Comparison of ENCODE assay signal across 9 mouse cellular contexts in the genomic region with DNA sequence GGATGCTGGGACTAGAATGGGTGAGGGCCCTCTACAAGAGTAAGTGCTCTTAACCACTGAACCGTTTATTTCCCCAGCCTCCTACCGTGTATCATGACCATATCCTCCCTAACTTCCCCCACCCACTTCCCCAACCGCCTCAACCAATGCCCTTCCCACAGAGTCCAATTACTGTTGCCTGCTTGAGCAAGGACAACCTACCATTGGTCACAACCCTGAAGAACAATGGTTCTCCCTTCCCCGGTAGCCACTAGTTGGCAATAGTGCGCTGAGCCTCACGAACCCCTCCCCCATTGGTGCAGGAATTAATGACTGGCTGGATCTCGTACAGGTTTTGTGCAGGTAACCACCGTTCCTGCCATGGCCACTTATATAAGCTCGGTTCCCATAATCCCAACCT. TPM values are rescaled to one million over a fixed set of nuclear protein-coding genes. Genes with fewer than 3 reads are reported as not detected.
DNase-seq lines count a peak whose midpoint lies in the region; ATAC-seq and TF ChIP-seq lines count a peak whose summit lies in the region.
"Had no signal": no experiment of that assay in that cellular context is flagged by ENCODE, and none has a peak within 500 bp of the region (broad histone marks: within the 10 kb centered on the region; RNA-seq: fewer than 3 reads in every experiment).

No protein-coding gene starts in this region.

- DNase-seq in heart, adult 2 months, result peak in 1 of 2 experiments; percentile 17
- no peak for DNase-seq in heart, postnatal 25 days (ENCODE audit: low spot score)
- DNase-seq in B cell, adult 2 months, result peak; percentile 58 to 63
- peak; percentile 45 for DNase-seq in lung, postnatal 10 days
- DNase-seq in forebrain, postnatal 0 days, result no peak
- DNase-seq in left cerebral cortex, adult 11 months (ENCODE audit: low spot score), result no peak
- no peak for DNase-seq in testis, postnatal 10 days (ENCODE audit: low spot score)

- no peaks in the 10 kb centered on the region for H3K27me3 ChIP-seq in heart, adult 2 months (ENCODE audit: control insufficient read depth, insufficient read depth, low read length)
- no peaks in the 10 kb centered on the region for H3K27me3 ChIP-seq in forebrain, postnatal 0 days (ENCODE audit: insufficient read depth, low read length)
- H3K27me3 ChIP-seq: limb, embryonic 12.5 days had no signal

- TF ChIP-seq EP300 in heart, adult 2 months (IDR thresholded peaks at IDR 0.05; ENCODE audit: insufficient read depth, low read depth, low read length), result no peak

- H3K27ac ChIP-seq in heart, adult 2 months, result no peak overlapping the region
- no peak overlapping the region for H3K27ac ChIP-seq in forebrain, postnatal 0 days (ENCODE audit: low read depth, low read length)
- H3K27ac ChIP-seq: limb, embryonic 12.5 days had no signal

- intact Hi-C loops in heart, adult 2 months (cut with DNase I), result no loop called here
- intact Hi-C loops in heart, postnatal 25 days (cut with DNase I), result no loop called here

- no peaks in the 10 kb centered on the region for H3K9me3 ChIP-seq in forebrain, postnatal 0 days (ENCODE audit: low read length)
- H3K9me3 ChIP-seq: limb, embryonic 12.5 days had no signal

- TF ChIP-seq CTCF in heart, adult 2 months (IDR thresholded peaks at IDR 0.05), result peak; percentile 61
- no peak for TF ChIP-seq CTCF in forebrain, postnatal 0 days (IDR thresholded peaks at IDR 0.05; ENCODE audit: low read depth)

- H3K4me3 ChIP-seq in heart, adult 2 months, result no peak overlapping the region
- no peak overlapping the region for H3K4me3 ChIP-seq in forebrain, postnatal 0 days (ENCODE audit: low read depth, low read length)
- H3K4me3 ChIP-seq: limb, embryonic 12.5 days had no signal

- no peak overlapping the region for H3K9ac ChIP-seq in heart, adult 2 months (ENCODE audit: low read depth, low read length)
- H3K9ac ChIP-seq in forebrain, postnatal 0 days, result no peak overlapping the region
- H3K9ac ChIP-seq: limb, embryonic 12.5 days had no signal

- no peak for TF ChIP-seq POLR2A in heart, adult 2 months (IDR thresholded peaks at IDR 0.05; ENCODE audit: insufficient read depth, low read depth, low read length)

- no peaks in the 10 kb centered on the region for H3K79me2 ChIP-seq in heart, adult 2 months (replicated peaks; ENCODE audit: control insufficient read depth, insufficient read depth, low read length)

- no peaks in the 10 kb centered on the region for H3K36me3 ChIP-seq in heart, adult 2 months (ENCODE audit: control insufficient read depth, insufficient read depth, low read length)
- H3K36me3 ChIP-seq in forebrain, postnatal 0 days (ENCODE audit: insufficient read depth), result no peaks in the 10 kb centered on the region
- H3K36me3 ChIP-seq: limb, embryonic 12.5 days had no signal

- ATAC-seq in hematopoietic stem cell, adult 5-6 weeks (replicated peaks in 1 of 2; ENCODE audit: insufficient read depth in 1 of 2, low FRiP score in 2 of 2, low TSS enrichment in 1 of 2, low read depth in 1 of 2, poor library complexity in 2 of 2, severe bottlenecking in 2 of 2), result peak; percentile 81 to 87
- ATAC-seq in forebrain, postnatal 0 days, result no peak

- 52% methylated on average over 9 of the region's 9 CpGs for WGBS in heart, adult 2 months
- 54% methylated on average over 9 of the region's 9 CpGs for WGBS in forebrain, postnatal 0 days

- no peaks in the 10 kb centered on the region for H3K4me1 ChIP-seq in heart, adult 2 months (ENCODE audit: control insufficient read depth, insufficient read depth, low read length)
- no peaks in the 10 kb centered on the region for H3K4me1 ChIP-seq in forebrain, postnatal 0 days (ENCODE audit: insufficient read depth)

- H3K4me2 ChIP-seq in forebrain, postnatal 0 days (ENCODE audit: low read depth), result no peak overlapping the region
- H3K4me2 ChIP-seq: limb, embryonic 12.5 days had no signal

RNA-seq across cellular contexts. Expression of a gene that starts 19.6 kb away (rescaled TPM):
- total RNA-seq in heart, adult 2 months (2021), result 1 to 10 TPM in 1 of 2 experiments, under 1 TPM in 1; 0.64 to 1.7 TPM
- 1.4 and 1.6 TPM in 2 replicates for polyA plus RNA-seq in heart, adult 2 months (2012; rRNA removed)
- total RNA-seq in heart, postnatal 25 days (2021), result 1 to 10 TPM; 1.2 to 1.5 TPM
- 1.8 and 4.7 TPM in 2 replicates for total RNA-seq in hematopoietic stem cell, adult 5-6 weeks (2017)
- 0.77 and 1.5 TPM in 2 replicates for total RNA-seq in forebrain, postnatal 0 days (2014; rRNA removed)
- 0.47 and 0.67 TPM in 2 replicates for polyA plus RNA-seq in forebrain, postnatal 0 days (2015; fragmentation: Nextera tagmentation; extraction: Ambion mirVana)

RNA-seq across cellular contexts. Expression of a gene that starts 28.4 kb away (rescaled TPM):
- under 1 TPM; 0.39 to 0.43 TPM for total RNA-seq in heart, adult 2 months (2021)
- 0.64 and 2.1 TPM in 2 replicates for polyA plus RNA-seq in heart, adult 2 months (2012; rRNA removed)
- under 1 TPM; 0.18 to 0.45 TPM for total RNA-seq in heart, postnatal 25 days (2021)
- 57.8 and 70.1 TPM in 2 replicates for total RNA-seq in hematopoietic stem cell, adult 5-6 weeks (2017)
- 17.8 and 20.6 TPM in 2 replicates for total RNA-seq in forebrain, postnatal 0 days (2014; rRNA removed)
- polyA plus RNA-seq in forebrain, postnatal 0 days (2015; fragmentation: Nextera tagmentation; extraction: Ambion mirVana), result 4.1 and 7.5 TPM in 2 replicates

Comparison
In these comparisons a context has a peak if more than half of its experiments do, and no peak if none do; other contexts are left out.
1. DNase-seq: peak in B cell, adult 2 months (2 of 2) and lung, postnatal 10 days (single experiment); none in heart, postnatal 25 days (single experiment), forebrain, postnatal 0 days (single experiment), left cerebral cortex, adult 11 months (single experiment) and testis, postnatal 10 days (single experiment).
2. RNA of a gene that starts 28.4 kb away (total RNA-seq): 57.8 to 70.1 TPM in hematopoietic stem cell, adult 5-6 weeks and 17.8 to 20.6 TPM in forebrain, postnatal 0 days; 0.18 to 0.45 TPM in heart, postnatal 25 days and 0.39 to 0.43 TPM in heart, adult 2 months; every median in the first group is over 10 times any median in the second.